Mouse (Mus musculus) lung, adult 2 months (tissue): ENCODE measurements around the gene BC025920.

ENCODE experiments used
- CTCF ChIP-seq: fragments of 200-500 bp; IDR thresholded peaks from 2 replicates; pipeline ENCODE4 v1.5.1; 2011; ENCODE audit warnings: mild to moderate bottlenecking, low read length, control low read depth; ENCODE audit not compliant: insufficient read depth
- POLR2A ChIP-seq: fragments of 200-500 bp; IDR thresholded peaks from 2 replicates; pipeline ENCODE4 v1.6.1; 2011; ENCODE audit warnings: low read depth, mild to moderate bottlenecking, control low read depth, low read length, borderline replicate concordance; ENCODE audit errors: extremely low read depth

DNA sequence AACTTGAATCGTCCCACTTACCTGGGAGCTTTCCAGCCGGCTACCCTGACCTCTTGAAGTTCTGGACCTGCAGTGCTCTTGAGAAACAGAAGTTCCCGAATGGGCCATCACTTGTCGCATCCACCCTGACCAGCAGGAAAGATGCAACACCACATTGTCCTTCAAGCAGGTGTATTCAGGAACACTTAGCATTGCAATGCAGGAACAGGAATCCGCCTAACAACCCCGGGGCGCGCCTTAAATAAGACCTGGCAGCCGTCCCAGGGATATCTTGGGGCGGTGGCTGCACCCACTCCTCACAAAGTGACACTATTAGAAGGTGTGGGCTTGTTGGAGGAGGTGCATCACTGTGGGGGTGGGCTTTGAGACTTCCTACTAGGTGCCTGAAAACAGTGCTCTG is 49.1 kb downstream of the BC025920 start:
- no peak for TF ChIP-seq CTCF
- TF ChIP-seq POLR2A = no peak
